Mouse (Mus musculus): Measurements from ENCODE around the gene Fyb. TPM values are rescaled to one million over a fixed set of nuclear protein-coding genes. Genes with fewer than 3 reads are reported as not detected.

Fyb gene
- total RNA-seq, 2 experiments from 2014 or later: 43.5 to 45.3 TPM

GRCm38 (mm10) chr15:6647066-6647465, 124.4 kb downstream of the Fyb start:
- no peak for DNase-seq (ENCODE audit: low spot score in 2 of 2)

- DNase-seq (ENCODE audit: low spot score in 2 of 2): no peak
These were observed 126.2 kb downstream of the Fyb start for GRCm38 (mm10) chr15:6648757-6649403.

- no peak for DNase-seq (ENCODE audit: low spot score in 2 of 2)
These were observed 130.4 kb downstream of the Fyb start for GRCm38 (mm10) chr15:6653046-6653445.

- no peak for DNase-seq (ENCODE audit: low spot score in 2 of 2)
These were observed 135.4 kb downstream of the Fyb start for GRCm38 (mm10) chr15:6658081-6658480.

- DNase-seq (ENCODE audit: low spot score in 2 of 2): no peak
These were observed 139.3 kb downstream of the Fyb start for GRCm38 (mm10) chr15:6661951-6662350.

GRCm38 (mm10) chr15:6663991-6664390, 141.3 kb downstream of the Fyb start:
- no peak for DNase-seq (ENCODE audit: low spot score in 2 of 2)

GRCm38 (mm10) chr15:6666072-6666471, 143.4 kb downstream of the Fyb start:
- DNase-seq (ENCODE audit: low spot score in 2 of 2): no peak

- DNase-seq (ENCODE audit: low spot score in 2 of 2): no peak
These were observed 146.3 kb downstream of the Fyb start for GRCm38 (mm10) chr15:6668793-6669437.

- no peak for DNase-seq (ENCODE audit: low spot score in 2 of 2)
These were observed 155.8 kb downstream of the Fyb start for GRCm38 (mm10) chr15:6678479-6678878.

GRCm38 (mm10) chr15:6702164-6702563, 179.5 kb downstream of the Fyb start:
- DNase-seq (ENCODE audit: low spot score in 2 of 2): no peak

GRCm38 (mm10) chr15:6705351-6705901, 182.8 kb downstream of the Fyb start:
- DNase-seq (ENCODE audit: low spot score in 2 of 2): no peak

- peak; percentile 67 to 69 for DNase-seq (ENCODE audit: low spot score in 2 of 2)
These were observed 184.9 kb downstream of the Fyb start for GRCm38 (mm10) chr15:6707551-6707935.

- DNase-seq (ENCODE audit: low spot score in 2 of 2): peak; percentile 82 to 84
These were observed 185.4 kb downstream of the Fyb start, which contains the start of gene Rictor for GRCm38 (mm10) chr15:6707936-6708525. Gene Rictor (plus strand): TSS chr15:6708379.

- DNase-seq (ENCODE audit: low spot score in 2 of 2): peak; percentile 42 to 55
These were observed 186.1 kb downstream of the Fyb start for GRCm38 (mm10) chr15:6708526-6709441.

- no peak for DNase-seq (ENCODE audit: low spot score in 2 of 2)
These were observed 187.0 kb downstream of the Fyb start for GRCm38 (mm10) chr15:6709618-6710017.

GRCm38 (mm10) chr15:6710341-6710740, 187.7 kb downstream of the Fyb start:
- no peak for DNase-seq (ENCODE audit: low spot score in 2 of 2)

- no peak for DNase-seq (ENCODE audit: low spot score in 2 of 2)
These were observed 188.6 kb downstream of the Fyb start for GRCm38 (mm10) chr15:6711226-6711625.
